Mouse (Mus musculus) CD4-positive, CD25-positive, alpha-beta regulatory T cell, adult 9 weeks (primary cell): Measurements from ENCODE around the gene Trim59. TPM values are rescaled to one million over a fixed set of nuclear protein-coding genes. Genes with fewer than 3 reads are reported as not detected.

Experiments
- polyA plus RNA-seq: library from polyadenylated mRNA; unstranded; fragments of 100-300 nt; shearing (Covaris generic); gene quantifications from one replicate; pipeline ENCODE4 v1.2.1, GENCODE M21; 2017

Trim59 gene
- polyA plus RNA-seq = 19.2 TPM

DNA sequence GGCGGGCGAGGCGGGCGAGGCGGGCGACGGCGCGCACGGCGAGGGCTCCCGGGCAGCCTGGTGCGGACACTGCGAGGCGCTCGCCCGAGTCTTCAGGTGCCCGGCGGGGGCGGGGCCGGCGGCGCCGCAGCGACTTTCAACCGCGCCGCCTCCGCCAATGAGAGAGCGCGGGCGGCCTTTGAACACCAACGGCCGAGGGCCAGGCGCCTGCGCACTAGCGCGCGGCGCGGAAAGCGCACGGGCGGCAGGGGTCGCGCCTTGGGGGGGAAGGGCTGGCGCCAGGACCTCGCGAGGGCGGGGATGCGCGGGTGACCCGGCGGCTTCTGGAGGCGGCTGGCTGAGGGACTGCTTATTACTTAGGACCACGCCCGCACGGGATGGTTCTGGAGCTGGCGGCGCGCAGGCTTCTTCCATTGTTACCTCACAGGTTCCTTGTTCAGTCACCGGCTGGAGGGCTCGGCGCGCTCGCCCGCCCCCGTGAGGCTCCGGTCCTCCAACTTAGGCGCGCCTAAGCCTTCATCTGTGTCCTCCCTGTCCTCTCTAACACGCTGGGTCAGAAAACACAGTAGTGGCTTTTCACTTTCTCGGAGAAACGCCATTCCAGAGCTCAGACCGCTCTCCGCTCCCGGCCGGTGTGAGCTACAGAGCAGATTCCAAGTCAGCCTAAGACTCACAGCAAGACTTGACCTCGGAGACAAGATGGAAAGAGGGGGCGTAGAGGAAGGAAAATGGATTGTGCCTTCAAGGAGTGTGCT lies at the start of gene Trim59:
Trim59 (minus strand) TSS at position 111 of the 755 bp plus-strand sequence.

DNA sequence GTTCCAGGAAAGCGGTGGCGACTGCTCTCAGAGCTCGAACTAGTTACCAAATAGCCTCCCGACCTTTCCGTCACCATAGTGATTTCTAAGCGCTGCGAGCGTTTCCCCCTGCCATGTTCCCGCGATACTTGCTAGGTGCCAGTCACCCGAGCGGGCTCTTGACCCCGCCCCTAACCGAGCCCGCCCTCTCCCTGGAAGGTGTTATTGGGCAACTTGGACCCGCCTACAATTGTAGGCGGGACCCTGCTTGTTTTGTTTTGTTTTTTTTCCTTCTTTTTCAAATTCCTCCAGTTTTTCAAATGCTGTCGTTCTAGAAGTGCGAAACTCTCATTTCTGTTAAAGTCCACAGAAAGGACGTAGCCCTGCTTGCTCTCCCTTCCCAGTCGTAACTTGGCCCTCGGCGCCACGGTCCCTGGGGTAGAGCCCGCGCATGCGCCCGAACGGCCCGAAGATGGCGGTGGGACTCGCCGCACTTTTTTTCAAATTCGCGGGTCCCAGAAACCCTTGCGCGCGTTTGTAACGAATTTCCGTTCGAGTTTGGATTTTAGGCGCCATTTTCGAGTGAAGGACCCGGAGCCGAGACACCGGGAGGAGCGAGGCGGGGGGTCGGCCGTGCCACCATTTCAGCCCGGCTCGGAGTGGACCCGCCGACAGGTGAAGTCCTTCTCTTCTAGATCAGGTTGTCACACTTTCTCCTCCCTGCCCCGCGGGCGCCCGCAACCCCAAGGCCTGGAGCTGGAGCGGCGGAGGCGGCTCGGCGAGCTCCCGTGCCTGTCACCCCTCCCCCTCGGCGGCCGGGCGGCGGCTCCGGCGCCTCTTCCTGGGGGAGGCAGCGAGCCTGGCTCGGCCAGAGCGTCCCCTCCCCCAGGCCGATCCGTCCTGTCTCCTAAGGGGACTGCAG lies 39.9 kb downstream of the Trim59 start, which contains the start of the genes Ift80 and Smc4:
Ift80 (minus strand) TSS at position 134 of the 901 bp plus-strand sequence.
Smc4 (plus strand) TSS at position 302 of the 901 bp plus-strand sequence.

Other genes starting within 250 kb of the Trim59 start
- gene 1110032F04Rik, start 175.2 kb downstream of the Trim59 start, polyA plus RNA-seq = 3.1 TPM
- gene Ift80, start 40.2 kb downstream of the Trim59 start, polyA plus RNA-seq = 216 TPM
- gene Smc4, start 40.0 kb downstream of the Trim59 start, polyA plus RNA-seq = 602 TPM
- gene Kpna4, start 82.4 kb upstream of the Trim59 start, polyA plus RNA-seq = 26.4 TPM
- not detected for gene Arl14, start 177.7 kb upstream of the Trim59 start, polyA plus RNA-seq